In the genomic region with DNA sequence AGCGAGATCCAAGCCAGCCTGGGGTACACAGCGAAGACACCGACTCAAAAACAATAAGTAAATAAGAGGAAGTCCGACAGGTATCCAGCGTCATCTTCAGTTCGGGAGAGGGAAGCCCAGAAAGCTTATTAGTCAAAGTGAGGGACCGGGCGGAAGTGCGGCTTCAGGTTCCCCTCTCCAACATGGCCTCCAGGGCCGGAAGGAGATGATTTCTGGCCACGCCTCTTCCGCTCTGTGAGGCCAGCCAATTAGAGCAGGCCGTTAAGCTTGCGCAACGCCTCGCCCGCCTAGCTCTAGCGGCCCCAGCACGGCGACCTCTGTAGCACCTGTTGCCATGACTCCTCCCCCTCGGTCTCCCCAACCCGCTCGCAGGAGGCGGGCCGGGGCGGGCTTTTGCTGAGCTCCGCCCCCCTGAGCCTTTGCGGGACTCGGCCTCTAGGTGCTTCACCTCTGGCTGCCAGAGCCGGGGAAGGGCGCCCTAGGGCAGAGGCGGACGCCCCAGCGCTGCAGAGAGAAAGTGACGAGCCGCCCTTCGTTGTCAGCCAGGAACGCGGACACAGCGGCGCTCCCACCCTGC, we compare ENCODE assay signal across 2 mouse cellular contexts.
TF ChIP-seq lines count a peak whose summit lies in the region.

No protein-coding gene starts in this region.

TF ChIP-seq in C2C12, 6 proteins besides CTCF, POLR2A, EP300 and RAD21 (continued from another document):
- TF ChIP-seq FOSL1 (IDR thresholded peaks at IDR 0.05; ENCODE audit: insufficient read depth, low read length, poor library complexity, severe bottlenecking) (no peak), MAX (IDR thresholded peaks at IDR 0.05) (peak; percentile 18), MYOG (IDR thresholded peaks at IDR 0.05; ENCODE audit: control insufficient read depth, extremely low read depth, insufficient read length) (no peak), CEBPB (IDR thresholded peaks at IDR 0.05; ENCODE audit: low read depth) (peak; percentile 98), MYOD1 (IDR thresholded peaks at IDR 0.05; ENCODE audit: control insufficient read depth, insufficient read length, low read depth) (peak; percentile 76)

TF ChIP-seq in myocyte, 11 proteins besides CTCF, POLR2A, EP300 and RAD21 (continued from another document):
- no peak for TF ChIP-seq TCF12 (IDR thresholded peaks at IDR 0.05; ENCODE audit: insufficient read depth, poor library complexity, severe bottlenecking)
- peak in 2 of 3 experiments; percentile 90 to 92 for TF ChIP-seq MYOD1 (IDR thresholded peaks at IDR 0.05; ENCODE audit: control insufficient read depth in 1 of 3, insufficient read length in 2 of 3, low read depth in 2 of 3)
- TF ChIP-seq SRF (IDR thresholded peaks at IDR 0.05; ENCODE audit: control insufficient read depth, insufficient read length, low read depth), result peak; percentile 65
- peak; percentile 33 for TF ChIP-seq TCF3 (IDR thresholded peaks at IDR 0.05; ENCODE audit: insufficient read length, low read depth)
- TF ChIP-seq POLR2AphosphoS2 (IDR thresholded peaks at IDR 0.05; ENCODE audit: insufficient read length, low read depth), result peak; percentile 89
- no peak for TF ChIP-seq REST (IDR thresholded peaks at IDR 0.05; ENCODE audit: insufficient read depth, insufficient read length)
- peak; percentile 39 to 90 (median 84) for TF ChIP-seq MYOG (IDR thresholded peaks at IDR 0.05; ENCODE audit: control insufficient read depth in 1 of 3, insufficient read depth in 1 of 3, insufficient read length in 2 of 3, low read depth in 2 of 3)
